Mouse (Mus musculus): ENCODE data around the gene Ccl11. TPM values are rescaled to one million over a fixed set of nuclear protein-coding genes. Genes with fewer than 3 reads are reported as not detected.

Gene Ccl11
- polyA plus RNA-seq (2014; fragmentation: Nextera tagmentation; extraction: Ambion mirVana) = 52.3 and 61.1 TPM in 2 replicates

DNA sequence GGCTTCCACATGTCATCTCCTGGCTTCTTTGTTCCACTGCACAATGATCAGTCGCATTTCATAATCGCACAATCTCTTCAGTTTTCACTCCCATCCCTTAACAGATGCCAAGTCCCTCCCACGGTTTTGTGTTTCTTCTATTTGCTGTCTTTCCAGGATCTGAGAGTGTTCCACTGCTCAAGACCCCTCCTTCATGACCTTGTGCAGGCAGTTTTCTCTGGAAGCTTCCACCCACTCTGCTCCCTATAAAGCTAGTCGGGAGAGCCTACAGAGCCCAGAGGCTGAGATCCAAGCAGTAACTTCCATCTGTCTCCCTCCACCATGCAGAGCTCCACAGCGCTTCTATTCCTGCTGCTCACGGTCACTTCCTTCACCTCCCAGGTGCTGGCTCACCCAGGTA is at the start of gene Ccl11:
Ccl11 (plus strand) TSS at position 178 of the 400 bp plus-strand sequence.
- 67% methylated on average over 6 of the region's 6 CpGs for WGBS
- no peak for DNase-seq (ENCODE audit: low spot score)

DNA sequence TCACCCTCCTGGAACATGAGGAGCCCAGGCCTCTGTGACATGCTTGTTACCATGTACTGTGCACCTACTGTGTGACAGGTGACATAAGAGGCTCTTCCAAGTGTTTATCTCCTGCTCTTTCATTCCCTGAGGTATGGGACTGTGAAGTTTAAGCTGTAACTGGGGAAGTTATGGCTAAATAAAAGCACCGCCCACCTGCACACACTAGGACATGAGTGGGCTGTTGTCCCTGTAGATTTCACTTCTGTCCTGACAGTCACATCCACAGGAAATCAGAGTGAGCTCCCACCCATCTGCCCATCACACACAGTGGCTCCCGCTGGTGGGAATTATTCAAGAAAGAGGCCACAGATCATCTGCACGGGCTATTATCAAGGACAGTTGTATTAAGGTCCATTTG is 47.5 kb upstream of the Ccl11 start:
- Histone ChIP-seq H3K4me1 (replicated peaks; ENCODE audit: control insufficient read depth, insufficient read depth, low read length) (peaks cover 6% of the 10 kb centered on the region; the same call in 1 of the 2 replicates), H3K4me3 (ENCODE audit: low read depth, low read length) (no peak overlapping the region), H3K36me3 (ENCODE audit: control insufficient read depth, insufficient read depth, low read length) (no peaks in the 10 kb centered on the region), H3K27me3 (replicated peaks; ENCODE audit: control insufficient read depth, insufficient read depth, low read length) (no peaks in the 10 kb centered on the region), H3K9ac (ENCODE audit: low read length) (no peak overlapping the region), H3K4me2 (ENCODE audit: low read length) (no peak overlapping the region), H3K9me3 (ENCODE audit: control insufficient read depth, low read length) (no peaks in the 10 kb centered on the region), H3K27ac (ENCODE audit: low read depth) (no peak overlapping the region)
- no peak for DNase-seq (ENCODE audit: low spot score)
- ATAC-seq (replicated peaks; ENCODE audit: low FRiP score, low TSS enrichment, low read depth) = no peak
- 87% methylated on average over 3 of the region's 3 CpGs for WGBS

More for the DNA sequence above, at the start of gene Ccl11:
- 0 out of 2 replicates have a peak within 1 kb of the TSS, but pooled peaks have one; percentile 15 for H3K9ac ChIP-seq (ENCODE audit: low read length)
- H3K9me3 ChIP-seq (ENCODE audit: control insufficient read depth, low read length) = no peaks in the 10 kb centered on the region
- H3K4me2 ChIP-seq (ENCODE audit: low read length) = no peak within 1 kb of the TSS
- no peaks in the 10 kb centered on the region for H3K36me3 ChIP-seq (ENCODE audit: control insufficient read depth, insufficient read depth, low read length)
- H3K4me3 ChIP-seq (ENCODE audit: low read depth, low read length) = peak within 1 kb of the TSS; percentile 15; the same call in 1 of the 2 replicates
- ATAC-seq (replicated peaks; ENCODE audit: low FRiP score, low TSS enrichment, low read depth) = no peak
- H3K4me1 ChIP-seq (replicated peaks; ENCODE audit: control insufficient read depth, insufficient read depth, low read length) = no peaks in the 10 kb centered on the region
- no peaks in the 10 kb centered on the region for H3K27me3 ChIP-seq (replicated peaks; ENCODE audit: control insufficient read depth, insufficient read depth, low read length)
- H3K27ac ChIP-seq (ENCODE audit: low read depth) = no peak within 1 kb of the TSS

DNA sequence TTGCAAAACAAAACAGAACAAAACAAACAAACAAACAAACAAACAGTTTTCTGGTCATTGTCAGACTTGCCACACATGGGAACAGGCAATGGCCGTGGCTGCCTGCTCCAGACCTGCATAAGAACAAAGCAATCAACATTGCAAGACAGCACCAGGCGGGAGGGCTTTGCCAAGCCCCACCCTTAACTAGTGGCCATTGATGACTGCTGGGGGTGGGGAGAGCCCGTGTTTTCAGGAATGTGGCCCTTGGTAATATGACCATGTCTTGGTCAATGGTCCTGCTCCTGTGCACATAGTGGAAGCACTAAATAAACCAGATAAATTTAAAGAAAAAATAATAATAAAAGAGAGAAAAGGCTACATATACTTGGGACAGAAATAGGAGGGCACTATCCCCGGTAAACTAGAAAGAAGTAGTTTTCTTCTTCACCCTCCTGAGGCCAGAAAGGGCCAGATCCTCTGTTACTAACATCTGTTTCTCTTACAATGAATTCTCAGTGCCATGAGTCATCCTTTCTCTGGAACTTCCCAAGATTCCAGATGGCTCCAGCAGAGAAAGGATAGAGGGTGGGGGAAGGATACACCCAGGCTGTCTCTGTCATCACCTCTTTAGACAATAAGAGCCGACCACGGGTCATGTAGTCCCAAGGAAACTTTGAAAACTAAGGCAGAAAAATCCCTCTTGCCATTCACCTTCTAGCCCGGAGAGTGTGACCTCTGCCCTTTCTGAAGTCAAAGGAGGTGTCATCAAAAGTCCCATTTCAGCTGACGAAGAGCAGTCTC is 46.0 kb upstream of the Ccl11 start:
- no peak overlapping the region for H3K4me3 ChIP-seq (ENCODE audit: low read depth, low read length)
- no peaks in the 10 kb centered on the region for H3K9me3 ChIP-seq (ENCODE audit: control insufficient read depth, low read length)
- DNase-seq (ENCODE audit: low spot score) (no peak), ATAC-seq (replicated peaks; ENCODE audit: low FRiP score, low TSS enrichment, low read depth) (0 out of 2 replicates have a peak, but pooled peaks have one; percentile 27)
- no peak overlapping the region for H3K9ac ChIP-seq (ENCODE audit: low read length)
- WGBS = 48% methylated on average over 8 of the region's 8 CpGs
- H3K4me2 ChIP-seq (ENCODE audit: low read length) = no peak overlapping the region
- peak overlapping the region; percentile 38; the same call in 1 of the 2 replicates for H3K27ac ChIP-seq (ENCODE audit: low read depth)
- H3K4me1 ChIP-seq (replicated peaks; ENCODE audit: control insufficient read depth, insufficient read depth, low read length) = peaks cover 6% of the 10 kb centered on the region; the same call in 1 of the 2 replicates
- H3K36me3 ChIP-seq (ENCODE audit: control insufficient read depth, insufficient read depth, low read length) = no peaks in the 10 kb centered on the region
- no peaks in the 10 kb centered on the region for H3K27me3 ChIP-seq (replicated peaks; ENCODE audit: control insufficient read depth, insufficient read depth, low read length)

DNA sequence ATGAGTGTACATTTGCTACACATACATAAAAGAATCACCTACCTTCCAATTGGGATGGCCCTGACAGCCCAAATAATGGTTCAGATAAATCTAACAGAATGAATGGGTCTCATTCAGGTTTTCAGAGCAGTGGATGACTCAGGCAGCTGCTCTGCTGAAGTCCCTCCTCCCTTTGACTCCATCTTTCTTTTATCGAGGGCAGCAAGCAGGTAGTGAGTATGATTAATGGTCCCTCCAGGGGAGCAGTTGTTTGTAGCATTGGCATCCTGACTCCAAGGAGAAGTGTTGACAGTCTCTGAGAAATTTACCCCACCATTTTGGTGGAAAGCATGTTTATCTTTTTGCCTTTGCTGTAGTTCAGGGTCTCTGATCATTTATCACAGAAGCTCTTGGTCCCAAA is 43.9 kb upstream of the Ccl11 start:
- H3K9ac ChIP-seq (ENCODE audit: low read length) = no peak overlapping the region
- peaks cover 6% of the 10 kb centered on the region; the same call in 1 of the 2 replicates for H3K4me1 ChIP-seq (replicated peaks; ENCODE audit: control insufficient read depth, insufficient read depth, low read length)
- H3K4me2 ChIP-seq (ENCODE audit: low read length) = no peak overlapping the region
- H3K27me3 ChIP-seq (replicated peaks; ENCODE audit: control insufficient read depth, insufficient read depth, low read length) = no peaks in the 10 kb centered on the region
- ATAC-seq (replicated peaks; ENCODE audit: low FRiP score, low TSS enrichment, low read depth) (no peak), DNase-seq (ENCODE audit: low spot score) (no peak)
- H3K27ac ChIP-seq (ENCODE audit: low read depth) = 0 out of 2 replicates have a peak overlapping the region, but pooled peaks have one; percentile 16
- H3K36me3 ChIP-seq (ENCODE audit: control insufficient read depth, insufficient read depth, low read length) = no peaks in the 10 kb centered on the region
- H3K4me3 ChIP-seq (ENCODE audit: low read depth, low read length) = no peak overlapping the region
- 19% methylated on average over 1 of the region's 1 CpGs for WGBS
- no peaks in the 10 kb centered on the region for H3K9me3 ChIP-seq (ENCODE audit: control insufficient read depth, low read length)

DNA sequence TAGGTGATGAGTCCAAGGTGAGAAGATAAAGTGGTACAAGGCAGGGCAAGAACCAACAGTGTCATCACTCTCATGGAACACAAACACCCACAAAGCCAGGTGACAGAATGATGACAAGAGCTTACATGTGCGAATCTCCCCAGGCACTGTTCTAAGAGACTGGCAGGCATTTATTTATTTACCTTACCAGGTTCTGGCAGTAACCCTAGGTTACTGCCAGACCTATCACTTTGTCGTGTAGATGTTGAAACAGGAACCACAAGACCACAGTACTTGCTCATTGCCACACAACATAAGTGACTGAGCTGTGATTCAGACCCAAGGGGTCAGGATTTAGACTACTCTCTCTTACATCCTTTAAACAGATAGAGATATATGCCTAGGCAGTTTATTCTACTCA is 42.6 kb upstream of the Ccl11 start:
- ATAC-seq (replicated peaks; ENCODE audit: low FRiP score, low TSS enrichment, low read depth) (no peak), DNase-seq (ENCODE audit: low spot score) (no peak)
- Histone ChIP-seq H3K36me3 (ENCODE audit: control insufficient read depth, insufficient read depth, low read length) (no peaks in the 10 kb centered on the region), H3K27ac (ENCODE audit: low read depth) (no peak overlapping the region), H3K27me3 (replicated peaks; ENCODE audit: control insufficient read depth, insufficient read depth, low read length) (no peaks in the 10 kb centered on the region), H3K9ac (ENCODE audit: low read length) (no peak overlapping the region), H3K4me3 (ENCODE audit: low read depth, low read length) (no peak overlapping the region), H3K4me1 (replicated peaks; ENCODE audit: control insufficient read depth, insufficient read depth, low read length) (peaks cover 6% of the 10 kb centered on the region; the same call in 1 of the 2 replicates), H3K9me3 (ENCODE audit: control insufficient read depth, low read length) (no peaks in the 10 kb centered on the region), H3K4me2 (ENCODE audit: low read length) (no peak overlapping the region)
- WGBS = 33% methylated on average over 2 of the region's 2 CpGs

DNA sequence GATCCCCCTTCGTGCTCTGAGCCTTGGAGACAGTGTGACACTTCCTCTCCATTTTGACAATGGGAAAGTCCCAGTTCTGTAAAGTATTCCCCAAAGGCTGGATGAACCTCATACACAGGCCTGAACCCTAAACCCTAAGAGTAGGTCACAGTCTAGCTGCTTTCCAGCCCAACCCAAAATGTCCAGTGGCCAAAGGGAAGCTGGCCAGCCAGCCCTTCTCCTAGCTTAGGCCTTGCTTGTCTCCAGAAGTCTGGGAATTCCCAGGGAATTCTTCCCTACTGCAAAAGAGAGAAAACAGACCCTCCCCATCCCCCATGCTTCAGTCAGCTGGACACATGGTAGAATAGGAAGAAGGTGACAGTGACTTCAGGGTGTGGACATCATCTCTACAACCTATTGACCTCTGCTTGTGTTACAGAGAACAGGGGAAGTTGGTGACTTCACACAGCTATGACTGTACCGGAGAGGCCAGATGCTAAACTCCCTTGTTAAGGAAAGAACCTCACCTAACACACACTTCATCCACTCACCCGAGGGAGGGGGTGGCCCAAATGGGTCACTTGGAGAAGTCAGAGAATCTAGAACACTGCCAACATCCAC is 41.3 kb upstream of the Ccl11 start:
- no peaks in the 10 kb centered on the region for H3K36me3 ChIP-seq (ENCODE audit: control insufficient read depth, insufficient read depth, low read length)
- 89% methylated on average over 3 of the region's 3 CpGs for WGBS

DNA sequence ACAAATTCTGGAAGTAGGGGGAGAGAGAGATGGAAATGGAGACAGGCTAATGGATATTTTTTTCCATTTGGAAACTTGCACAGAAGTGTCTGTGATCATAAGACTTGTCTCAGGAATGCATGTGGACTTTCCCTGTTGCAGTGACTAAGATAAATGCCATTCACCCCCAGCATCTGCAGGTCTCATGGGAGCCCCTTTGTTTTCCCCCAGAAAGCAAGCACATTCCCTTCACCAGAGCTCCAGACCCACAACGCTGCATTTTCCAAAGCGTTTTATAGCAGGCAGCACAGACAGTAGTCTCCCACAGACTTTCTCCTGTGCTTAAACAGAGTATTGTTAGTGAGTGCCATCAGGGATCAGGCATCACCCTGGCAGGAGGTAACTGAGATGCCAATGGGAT is 38.2 kb upstream of the Ccl11 start:
- 32% methylated on average over 2 of the region's 2 CpGs for WGBS
- Histone ChIP-seq H3K27ac (ENCODE audit: low read depth) (no peak overlapping the region), H3K9me3 (ENCODE audit: control insufficient read depth, low read length) (no peaks in the 10 kb centered on the region), H3K4me3 (ENCODE audit: low read depth, low read length) (no peak overlapping the region), H3K27me3 (replicated peaks; ENCODE audit: control insufficient read depth, insufficient read depth, low read length) (no peaks in the 10 kb centered on the region), H3K4me2 (ENCODE audit: low read length) (no peak overlapping the region), H3K36me3 (ENCODE audit: control insufficient read depth, insufficient read depth, low read length) (no peaks in the 10 kb centered on the region), H3K9ac (ENCODE audit: low read length) (no peak overlapping the region), H3K4me1 (replicated peaks; ENCODE audit: control insufficient read depth, insufficient read depth, low read length) (no peaks in the 10 kb centered on the region)
- ATAC-seq (replicated peaks; ENCODE audit: low FRiP score, low TSS enrichment, low read depth) (no peak), DNase-seq (ENCODE audit: low spot score) (no peak)

More for the DNA sequence above, 41.3 kb upstream of the Ccl11 start:
- H3K9ac ChIP-seq (ENCODE audit: low read length) = no peak overlapping the region
- H3K4me3 ChIP-seq (ENCODE audit: low read depth, low read length) = no peak overlapping the region
- DNase-seq (ENCODE audit: low spot score) (no peak), ATAC-seq (replicated peaks; ENCODE audit: low FRiP score, low TSS enrichment, low read depth) (no peak)
- H3K9me3 ChIP-seq (ENCODE audit: control insufficient read depth, low read length) = no peaks in the 10 kb centered on the region
- peaks cover 4% of the 10 kb centered on the region; the same call in 1 of the 2 replicates for H3K4me1 ChIP-seq (replicated peaks; ENCODE audit: control insufficient read depth, insufficient read depth, low read length)
- no peak overlapping the region for H3K4me2 ChIP-seq (ENCODE audit: low read length)
- no peak overlapping the region for H3K27ac ChIP-seq (ENCODE audit: low read depth)
- no peaks in the 10 kb centered on the region for H3K27me3 ChIP-seq (replicated peaks; ENCODE audit: control insufficient read depth, insufficient read depth, low read length)

DNA sequence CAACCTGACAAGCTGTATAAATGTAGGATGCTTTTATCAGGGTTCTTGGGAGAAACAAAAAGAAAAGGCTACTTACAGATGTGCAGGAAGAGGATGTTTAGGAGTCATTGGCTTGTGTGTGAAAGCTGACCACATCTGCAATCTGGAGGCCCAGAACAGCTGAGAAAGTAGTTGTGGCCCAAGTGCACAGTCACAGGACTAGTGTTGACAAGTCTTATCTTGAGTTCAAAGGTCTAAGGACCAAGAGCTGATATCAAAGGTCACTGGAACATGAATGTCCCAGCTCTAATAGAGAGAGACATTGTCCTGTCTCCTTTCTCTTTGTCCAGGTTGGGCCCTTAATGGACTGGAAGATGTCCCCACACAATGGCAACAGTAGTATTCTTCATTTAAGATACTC is 37.8 kb upstream of the Ccl11 start:
- no peak for ATAC-seq (replicated peaks; ENCODE audit: low FRiP score, low TSS enrichment, low read depth)
- H3K9ac ChIP-seq (ENCODE audit: low read length) = no peak overlapping the region
- no peaks in the 10 kb centered on the region for H3K4me1 ChIP-seq (replicated peaks; ENCODE audit: control insufficient read depth, insufficient read depth, low read length)
- no peaks in the 10 kb centered on the region for H3K36me3 ChIP-seq (ENCODE audit: control insufficient read depth, insufficient read depth, low read length)
- no peak for DNase-seq (ENCODE audit: low spot score)
- no peaks in the 10 kb centered on the region for H3K9me3 ChIP-seq (ENCODE audit: control insufficient read depth, low read length)
- no peaks in the 10 kb centered on the region for H3K27me3 ChIP-seq (replicated peaks; ENCODE audit: control insufficient read depth, insufficient read depth, low read length)
- H3K4me3 ChIP-seq (ENCODE audit: low read depth, low read length) = no peak overlapping the region
- H3K4me2 ChIP-seq (ENCODE audit: low read length) = no peak overlapping the region
- no peak overlapping the region for H3K27ac ChIP-seq (ENCODE audit: low read depth)
